Mouse (Mus musculus) heart, adult 2 months (tissue): Measurements from ENCODE around the gene Fndc11.

Experiments
- CTCF ChIP-seq: fragments of 200-600 bp; IDR thresholded peaks from 2 replicates; pipeline ENCODE4 v1.8.1; 2022; ENCODE audit warnings: antibody characterized with exemption, mild to moderate bottlenecking, moderate library complexity
- EP300 ChIP-seq: fragments of 200-500 bp; IDR thresholded peaks from 2 replicates; pipeline ENCODE4 v1.6.1; 2011; ENCODE audit warnings: low read depth, low read length, control low read depth; ENCODE audit not compliant: insufficient read depth
- POLR2A ChIP-seq: fragments of 200-500 bp; IDR thresholded peaks from 2 replicates; pipeline ENCODE4 v1.6.1; 2011; ENCODE audit warnings: mild to moderate bottlenecking, low read depth, low read length, control low read depth; ENCODE audit not compliant: insufficient read depth

DNA sequence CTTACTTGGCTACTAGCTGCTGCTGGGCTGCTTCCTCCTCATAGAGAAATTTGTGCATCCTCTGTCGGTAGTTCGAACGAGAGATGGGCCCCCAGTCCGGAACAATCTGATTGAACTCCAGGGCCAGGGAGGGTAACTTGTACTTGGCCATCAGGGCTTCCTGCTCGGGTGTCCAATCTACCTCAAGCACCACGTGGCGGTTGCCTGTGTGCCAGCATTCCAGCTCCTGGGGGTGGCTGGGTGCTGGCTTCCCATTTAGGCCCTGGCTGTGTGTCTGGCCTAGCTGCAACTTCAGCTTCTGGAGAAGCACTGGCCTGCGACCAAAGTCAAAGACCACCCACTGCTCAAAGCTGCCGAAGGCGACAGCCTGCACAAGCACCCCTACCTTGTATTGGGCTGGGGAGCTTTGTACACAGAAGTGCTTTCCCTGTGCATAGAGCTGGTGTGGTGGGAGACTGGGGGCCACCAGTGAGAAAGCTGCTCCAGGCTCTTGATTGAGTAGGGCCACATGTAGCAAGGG, 18.3 kb downstream of the Fndc11 start:
- TF ChIP-seq CTCF, result no peak
- no peak for TF ChIP-seq EP300
- TF ChIP-seq POLR2A, result no peak
